In the genomic region with DNA sequence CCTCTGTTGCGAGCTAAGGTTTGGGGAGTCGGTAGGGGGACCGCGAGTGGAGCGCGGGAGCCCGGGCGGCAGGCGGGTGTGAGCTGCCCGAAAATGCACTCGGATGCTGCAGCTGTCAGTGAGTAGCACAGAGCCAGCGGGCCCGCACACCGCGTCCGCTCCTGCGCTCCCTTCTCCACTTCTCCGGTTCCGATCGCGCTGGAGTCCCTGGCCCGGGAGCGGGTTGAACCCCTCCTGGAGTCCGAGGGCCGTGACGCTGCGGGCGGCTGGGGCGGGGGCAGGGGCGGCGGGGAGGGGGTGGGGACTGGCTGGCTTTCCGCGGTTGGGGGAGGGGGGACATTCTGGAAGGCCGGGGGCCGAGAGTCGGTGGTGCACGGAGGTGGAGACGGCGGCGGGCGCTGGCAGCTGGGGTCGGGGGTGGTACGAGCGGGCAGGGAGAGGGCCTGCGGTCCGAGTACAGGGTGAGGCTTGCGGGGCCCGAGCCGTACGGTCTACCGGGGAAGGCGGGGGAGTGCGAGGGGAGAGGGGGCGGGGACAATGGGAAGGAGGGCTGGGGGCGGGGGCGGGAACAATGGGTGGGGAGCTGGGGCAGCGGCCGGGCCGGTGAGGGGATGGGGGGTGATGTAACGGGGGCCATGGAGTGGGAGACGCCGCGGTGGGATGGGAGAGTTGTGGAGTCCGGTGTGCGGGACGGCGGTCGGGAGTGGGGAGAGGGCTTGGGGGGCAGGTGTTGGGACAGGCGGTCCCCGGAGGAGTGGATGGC, we compare ENCODE assay signal across 8 mouse cellular contexts. TPM values are rescaled to one million over a fixed set of nuclear protein-coding genes. Genes with fewer than 3 reads are reported as not detected.
DNase-seq lines count a peak whose midpoint lies in the region; ATAC-seq and TF ChIP-seq lines count a peak whose summit lies in the region.

No protein-coding gene starts in this region.

- H3K9ac ChIP-seq in MEL (ENCODE audit: control insufficient read depth, low read depth, low read length, poor library complexity, severe bottlenecking), result peak overlapping the region; percentile 73
- H3K9ac ChIP-seq in embryonic facial prominence, embryonic 13.5 days, result peak overlapping the region; percentile 77
- H3K9ac ChIP-seq in intestine, embryonic 15.5 days, result peak overlapping the region; percentile 65

- H3K9me3 ChIP-seq in MEL (replicated peaks; ENCODE audit: insufficient read depth, low read length), result no peaks in the 10 kb centered on the region
- no peaks in the 10 kb centered on the region for H3K9me3 ChIP-seq in embryonic facial prominence, embryonic 13.5 days
- no peaks in the 10 kb centered on the region for H3K9me3 ChIP-seq in intestine, embryonic 15.5 days

- peaks cover 12 to 14% of the 10 kb centered on the region in 2 experiments for H3K4me1 ChIP-seq in MEL (ENCODE audit: control insufficient read depth in 1 of 2, insufficient read depth in 2 of 2, low read length in 2 of 2)
- H3K4me1 ChIP-seq in embryonic facial prominence, embryonic 13.5 days, result peaks cover 7% of the 10 kb centered on the region
- 0 out of 2 replicates have a peak, but pooled peaks cover 3% of the 10 kb centered on the region for H3K4me1 ChIP-seq in intestine, embryonic 15.5 days (replicated peaks)

- peaks cover 0 to 18% of the 10 kb centered on the region in 2 experiments; a peak in 2 of 4 replicates for H3K36me3 ChIP-seq in MEL (ENCODE audit: control insufficient read depth in 1 of 2, insufficient read depth in 2 of 2, low read length in 2 of 2)
- H3K36me3 ChIP-seq in embryonic facial prominence, embryonic 13.5 days, result no peaks in the 10 kb centered on the region
- H3K36me3 ChIP-seq in intestine, embryonic 15.5 days, result no peaks in the 10 kb centered on the region
- H3K36me3 ChIP-seq in macrophage (ENCODE audit: inconsistent target), result no peaks in the 10 kb centered on the region

- peak overlapping the region; percentile 70 for H3K27ac ChIP-seq in MEL (ENCODE audit: control insufficient read depth, low read depth, low read length)
- peak overlapping the region; percentile 95 for H3K27ac ChIP-seq in embryonic facial prominence, embryonic 13.5 days
- H3K27ac ChIP-seq in intestine, embryonic 15.5 days, result peak overlapping the region; percentile 91
- H3K27ac ChIP-seq in macrophage, result no peak overlapping the region

- H3K4me3 ChIP-seq in MEL (ENCODE audit: control insufficient read depth in 1 of 2, insufficient read depth in 1 of 2, low read depth in 2 of 2, low read length in 2 of 2) (peak overlapping the region; percentile 81 to 84), macrophage (ENCODE audit: inconsistent target) (peak overlapping the region; percentile 71)
- peak overlapping the region; percentile 82 for H3K4me3 ChIP-seq in embryonic facial prominence, embryonic 13.5 days
- peak overlapping the region; percentile 75 for H3K4me3 ChIP-seq in intestine, embryonic 15.5 days (replicated peaks)

- peak; percentile 37 for DNase-seq in kidney, adult 9 months
- no peak for DNase-seq in kidney, adult 8-10 months
- DNase-seq in MEL (ENCODE audit: low read depth, low spot score) (peak; percentile 54), adipocyte (ENCODE audit: low spot score) (no peak)

- TF ChIP-seq POLR2A in MEL (IDR thresholded peaks at IDR 0.05; ENCODE audit: control insufficient read depth in 1 of 2, insufficient read depth in 1 of 2, low read depth in 1 of 2, low read length in 2 of 2, poor library complexity in 1 of 2), result peak; percentile 56 to 73; a peak in 3 of 4 replicates

- ATAC-seq in embryonic facial prominence, embryonic 13.5 days (ENCODE audit: insufficient number of reproducible peaks, insufficient read depth, low FRiP score, low TSS enrichment, low read depth), result peak; percentile 15; the same call in 1 of the 2 replicates
- peak; percentile 52 for ATAC-seq in intestine, embryonic 15.5 days
- no peak for ATAC-seq in megakaryocyte progenitor cell, adult 5-6 weeks (replicated peaks; ENCODE audit: poor library complexity)

- H3K79me2 ChIP-seq in MEL (ENCODE audit: control insufficient read depth, insufficient read depth, low read length, poor library complexity) (peaks cover 17% of the 10 kb centered on the region), macrophage (ENCODE audit: inconsistent target) (no peaks in the 10 kb centered on the region)

- TF ChIP-seq RAD21 in MEL (IDR thresholded peaks at IDR 0.05; ENCODE audit: low read depth, low read length), result no peak

- WGBS in embryonic facial prominence, embryonic 13.5 days, result under 1% methylated on average over 54 of the region's 70 CpGs
- WGBS in intestine, embryonic 15.5 days, result under 1% methylated on average over 68 of the region's 70 CpGs
- 1% methylated on average over 45 of the region's 70 CpGs for whole genome bisulfite sequencing in macrophage (ENCODE audit: missing documents)

- peaks cover 1 to 9% of the 10 kb centered on the region in 2 experiments; a peak in 2 of 4 replicates for H3K27me3 ChIP-seq in MEL (ENCODE audit: control insufficient read depth in 1 of 2, insufficient read depth in 2 of 2, low read length in 2 of 2)
- H3K27me3 ChIP-seq in embryonic facial prominence, embryonic 13.5 days, result no peaks in the 10 kb centered on the region
- H3K27me3 ChIP-seq in intestine, embryonic 15.5 days (replicated peaks), result no peaks in the 10 kb centered on the region

- TF ChIP-seq CTCF in MEL (IDR thresholded peaks at IDR 0.05 in 2 of 3, conservative IDR thresholded peaks at IDR 0.05 in 1 of 3; ENCODE audit: control insufficient read depth in 1 of 3, insufficient read depth in 1 of 3, low read depth in 2 of 3, low read length in 3 of 3, poor library complexity in 1 of 3, severe bottlenecking in 1 of 3), result no peak

- peak overlapping the region; percentile 95 for H3K4me2 ChIP-seq in embryonic facial prominence, embryonic 13.5 days
- peak overlapping the region; percentile 94 for H3K4me2 ChIP-seq in intestine, embryonic 15.5 days (replicated peaks)

- no peak for TF ChIP-seq EP300 in MEL (IDR thresholded peaks at IDR 0.05; ENCODE audit: low read depth in 1 of 2, low read length in 2 of 2)

TF ChIP-seq in MEL, 35 proteins besides CTCF, POLR2A, EP300 and RAD21 (continues in another document):
- no peak for TF ChIP-seq CHD1 (IDR thresholded peaks at IDR 0.05; ENCODE audit: low read depth, low read length)
- TF ChIP-seq TBP (IDR thresholded peaks at IDR 0.05; ENCODE audit: low read depth, low read length), result no peak
- TF ChIP-seq ZKSCAN1 (IDR thresholded peaks at IDR 0.05; ENCODE audit: low read depth, low read length), result no peak
- no peak; the same call in 1 of the 2 replicates for TF ChIP-seq SIN3A (IDR thresholded peaks at IDR 0.05; ENCODE audit: low read length)
- 0 out of 2 replicates have a peak, but pooled peaks have one; percentile 6 for TF ChIP-seq MAX (IDR thresholded peaks at IDR 0.05; ENCODE audit: low read length)
- TF ChIP-seq TAL1 (IDR thresholded peaks at IDR 0.05; ENCODE audit: low read length), result no peak
- no peak for TF ChIP-seq ETS1 (IDR thresholded peaks at IDR 0.05; ENCODE audit: low read depth, low read length)
- TF ChIP-seq SMC3 (IDR thresholded peaks at IDR 0.05; ENCODE audit: low read depth, low read length), result no peak
- TF ChIP-seq GABPA (IDR thresholded peaks at IDR 0.05; ENCODE audit: low read depth, low read length), result no peak
- no peak for TF ChIP-seq POLR2AphosphoS5 (IDR thresholded peaks at IDR 0.05; ENCODE audit: borderline replicate concordance, low read depth, low read length)
- TF ChIP-seq E2F4 (IDR thresholded peaks at IDR 0.05; ENCODE audit: borderline replicate concordance, low read depth, low read length), result no peak
- peak; percentile 58; the same call in 1 of the 2 replicates for TF ChIP-seq ZMIZ1 (IDR thresholded peaks at IDR 0.05; ENCODE audit: low read depth, low read length)
- TF ChIP-seq RCOR1 (IDR thresholded peaks at IDR 0.05; ENCODE audit: low read depth, low read length), result no peak
- TF ChIP-seq ZNF384 (IDR thresholded peaks at IDR 0.05; ENCODE audit: low read depth, low read length), result no peak
- no peak for TF ChIP-seq UBTF (IDR thresholded peaks at IDR 0.05; ENCODE audit: borderline replicate concordance, insufficient read depth, low read depth, low read length)
- TF ChIP-seq POLR2AphosphoS2 (IDR thresholded peaks at IDR 0.05; ENCODE audit: low read length), result peak; percentile 47; the same call in 1 of the 2 replicates
- TF ChIP-seq KAT2A (conservative IDR thresholded peaks at IDR 0.05; ENCODE audit: low read depth, low read length), result no peak
- TF ChIP-seq MYC (IDR thresholded peaks at IDR 0.05; ENCODE audit: low read depth, low read length), result no peak
- TF ChIP-seq HCFC1 (IDR thresholded peaks at IDR 0.05; ENCODE audit: low read depth, low read length), result 0 out of 2 replicates have a peak, but pooled peaks have one; percentile 12
- TF ChIP-seq TCF12 (IDR thresholded peaks at IDR 0.05; ENCODE audit: low read depth, low read length), result no peak
- TF ChIP-seq NELFE (IDR thresholded peaks at IDR 0.05; ENCODE audit: low read depth, low read length), result peak; percentile 77
- no peak for TF ChIP-seq BHLHE40 (IDR thresholded peaks at IDR 0.05; ENCODE audit: borderline replicate concordance, low read depth, low read length)
- no peak for TF ChIP-seq MXI1 (IDR thresholded peaks at IDR 0.05; ENCODE audit: low read depth, low read length)
- no peak for TF ChIP-seq MYB (IDR thresholded peaks at IDR 0.05; ENCODE audit: low read depth, low read length)
- TF ChIP-seq ZC3H11A (IDR thresholded peaks at IDR 0.05; ENCODE audit: low read depth, low read length), result no peak
- no peak for TF ChIP-seq CHD2 (IDR thresholded peaks at IDR 0.05; ENCODE audit: low read length)
- no peak for TF ChIP-seq USF1 (IDR thresholded peaks at IDR 0.05; ENCODE audit: low read depth, low read length)
- TF ChIP-seq MEF2A (IDR thresholded peaks at IDR 0.05; ENCODE audit: extremely low read depth, insufficient replicate concordance, low read depth, low read length, poor library complexity, severe bottlenecking), result no peak

RNA-seq across cellular contexts. Expression of a gene that starts 10.5 kb away (rescaled TPM):
- 7.6 and 9.2 TPM in 2 replicates for total RNA-seq in MEL (2012; rRNA removed)
- 10 to 100 TPM in 1 of 2 experiments, not detected in 1; 10.0 TPM for polyA plus RNA-seq in MEL (2012; ENCODE audit: insufficient read depth in 1 of 2, insufficient read length in 2 of 2, low read depth in 1 of 2, low replicate concordance in 2 of 2, missing spikeins in 1 of 2)
- 28.6 and 30.8 TPM in 2 replicates for polyA plus RNA-seq in embryonic facial prominence, embryonic 13.5 days (2015; fragmentation: Nextera tagmentation; extraction: Ambion mirVana)
- 18.0 and 20.9 TPM in 2 replicates for polyA plus RNA-seq in intestine, embryonic 15.5 days (2015; fragmentation: Nextera tagmentation; extraction: Ambion mirVana)
- total RNA-seq in macrophage (2018; cell fraction: chromatin; rRNA removed), result 10 to 100 TPM in 14 of 26 experiments, 1 to 10 TPM in 12; 2.2 to 28.2 (median 10.2) TPM
- total RNA-seq in macrophage (2018; cell fraction: cytosol; rRNA removed), result 10 to 100 TPM in 1 of 26 experiments, 1 to 10 TPM in 25; 2.3 to 10.5 (median 3.7) TPM
- 10 to 100 TPM in 5 of 26 experiments, 1 to 10 TPM in 21; 2.2 to 15.1 (median 5.6) TPM for total RNA-seq in macrophage (2018; cell fraction: nucleus; rRNA removed)
- polyA plus RNA-seq in macrophage (2018), result 3.2 to 4.7 TPM (median 4.0 TPM) in 3 replicates
- total RNA-seq in megakaryocyte progenitor cell, adult 5-6 weeks (2015), result 3.5 and 11.1 TPM in 2 replicates
- total RNA-seq in megakaryocyte progenitor cell, adult 5-6 weeks (2017), result 6.6 and 19.9 TPM in 2 replicates

Comparison
In these comparisons a context has a peak if more than half of its experiments do, and no peak if none do; other contexts are left out.
1. DNase-seq: peak in kidney, adult 9 months (single experiment) and MEL (single experiment); none in kidney, adult 8-10 months (0 of 2) and adipocyte (single experiment).
2. Peak in every context shown above with its lines, with median percentiles within 50 percentile points of each other: H3K4me3 ChIP-seq and H3K9ac ChIP-seq.